Mouse (Mus musculus) liver, embryonic 15.5 days (tissue): ENCODE results near the gene Med17. TPM values are rescaled to one million over a fixed set of nuclear protein-coding genes. Genes with fewer than 3 reads are reported as not detected.
A peak's percentile ranks its signal among the peaks of the same experiment; 100 is the strongest.

ENCODE experiments used
- ATAC-seq: fragments of 200-750 bp; cut with Nextera tagmentation; 2 replicates; pipeline ENCODE4 v1.8.0; 2017; ENCODE audit warnings: moderate number of reproducible peaks, mild to moderate bottlenecking, moderate library complexity; ENCODE audit not compliant: insufficient read depth
- H3K27ac ChIP-seq: fragments of 300-500 bp; sonication (generic); replicated peaks from 2 replicates; pipeline ENCODE4 v1.5.1; 2015; ENCODE audit warnings: mild to moderate bottlenecking, inconsistent platforms
- H3K27me3 ChIP-seq: fragments of 300-500 bp; sonication (generic); 2 replicates; pipeline ENCODE4 v1.6.1; 2015; ENCODE audit warnings: mild to moderate bottlenecking, inconsistent platforms
- H3K36me3 ChIP-seq: fragments of 300-500 bp; sonication (generic); replicated peaks from 2 replicates; pipeline ENCODE4 v1.6.1; 2015; ENCODE audit warnings: moderate library complexity, mild to moderate bottlenecking, inconsistent platforms
- H3K4me1 ChIP-seq: fragments of 300-500 bp; sonication (generic); replicated peaks from 2 replicates; pipeline ENCODE4 v1.6.1; 2015; ENCODE audit warnings: inconsistent platforms
- H3K4me2 ChIP-seq: fragments of 300-500 bp; sonication (generic); 2 replicates; pipeline ENCODE4 v1.6.1; 2015; ENCODE audit warnings: moderate library complexity, mild to moderate bottlenecking, inconsistent platforms
- H3K4me3 ChIP-seq: fragments of 300-500 bp; sonication (generic); replicated peaks from 2 replicates; pipeline ENCODE4 v1.5.1; 2015; ENCODE audit warnings: mild to moderate bottlenecking, inconsistent platforms
- H3K9ac ChIP-seq: fragments of 300-500 bp; sonication (generic); 2 replicates; pipeline ENCODE4 v1.6.1; 2015; ENCODE audit warnings: moderate library complexity, mild to moderate bottlenecking, inconsistent platforms
- H3K9me3 ChIP-seq: fragments of 300-500 bp; sonication (generic); replicated peaks from 2 replicates; pipeline ENCODE4 v1.6.1; 2016; ENCODE audit warnings: inconsistent platforms
- WGBS: fragments of 180-500 bp; shearing (Covaris S2); methylation state at CpG from one replicate; pipeline ENCODE4 v1.1.7; 2015; ENCODE audit warnings: mixed read lengths; ENCODE audit not compliant: insufficient replicate concordance; 5-methylcytosine and 5-hydroxymethylcytosine counted together
- polyA plus RNA-seq: library from polyadenylated mRNA; unstranded; fragments of >200 nt; fragmentation: Nextera tagmentation; extraction: Ambion mirVana; gene quantifications from 2 replicates; pipeline ENCODE4 v1.2.1, GENCODE M21; 2015

The Med17 gene
- polyA plus RNA-seq, 1 experiment from 2014 or later: 16.8 TPM

GRCm38 (mm10) chr9:15287846-15288245 lies 8.1 kb upstream of the Med17 start:
- no peak overlapping the region for H3K4me3 ChIP-seq
- H3K4me2 ChIP-seq: no peak overlapping the region
- H3K9ac ChIP-seq: no peak overlapping the region
- no peak overlapping the region for H3K27ac ChIP-seq
- H3K9me3 ChIP-seq: no peaks in the 10 kb centered on the region
- WGBS: 32% methylated on average over 6 of the region's 6 CpGs
- no peak for ATAC-seq
- 0 out of 2 replicates have a peak, but pooled peaks cover 2% of the 10 kb centered on the region for H3K36me3 ChIP-seq
- no peaks in the 10 kb centered on the region for H3K27me3 ChIP-seq
- H3K4me1 ChIP-seq: peaks cover 24% of the 10 kb centered on the region

GRCm38 (mm10) chr9:15285443-15285842 lies 5.7 kb upstream of the Med17 start:
- ATAC-seq: no peak
- Histone ChIP-seq H3K4me3 (no peak overlapping the region), H3K27ac (no peak overlapping the region), H3K4me2 (no peak overlapping the region), H3K36me3 (0 out of 2 replicates have a peak, but pooled peaks cover 2% of the 10 kb centered on the region), H3K9me3 (no peaks in the 10 kb centered on the region), H3K4me1 (peaks cover 33% of the 10 kb centered on the region), H3K27me3 (no peaks in the 10 kb centered on the region), H3K9ac (no peak overlapping the region)
- WGBS: 55% methylated on average over 3 of the region's 3 CpGs

- H3K9ac ChIP-seq: peak overlapping the region; percentile 93
- ATAC-seq: peak; percentile 41
- H3K4me3 ChIP-seq: peak overlapping the region; percentile 96
- WGBS: 18% methylated on average over 5 of the region's 5 CpGs
- no peaks in the 10 kb centered on the region for H3K27me3 ChIP-seq
- peaks cover 26% of the 10 kb centered on the region for H3K4me1 ChIP-seq
- peaks cover 18% of the 10 kb centered on the region for H3K36me3 ChIP-seq
- H3K4me2 ChIP-seq: peak overlapping the region; percentile 85
- no peaks in the 10 kb centered on the region for H3K9me3 ChIP-seq
- peak overlapping the region; percentile 91 for H3K27ac ChIP-seq
These were observed 754 bp upstream of the Med17 start for GRCm38 (mm10) chr9:15280491-15280879.

- no peak for ATAC-seq
- Histone ChIP-seq H3K4me3 (peak overlapping the region; percentile 96), H3K9me3 (no peaks in the 10 kb centered on the region), H3K27ac (peak overlapping the region; percentile 91), H3K27me3 (no peaks in the 10 kb centered on the region), H3K4me2 (peak overlapping the region; percentile 85), H3K9ac (peak overlapping the region; percentile 93), H3K36me3 (peaks cover 31% of the 10 kb centered on the region), H3K4me1 (peaks cover 26% of the 10 kb centered on the region)
- WGBS: 6% methylated on average over 19 of the region's 19 CpGs
These were observed 537 bp downstream of the Med17 start for GRCm38 (mm10) chr9:15279139-15279648.

GRCm38 (mm10) chr9:15278343-15278742 lies 1.4 kb downstream of the Med17 start:
- Histone ChIP-seq H3K36me3 (peaks cover 39% of the 10 kb centered on the region), H3K4me3 (peak overlapping the region; percentile 96), H3K27me3 (no peaks in the 10 kb centered on the region), H3K4me2 (peak overlapping the region; percentile 85), H3K9ac (peak overlapping the region; percentile 93; the same call in 1 of the 2 replicates), H3K4me1 (peaks cover 26% of the 10 kb centered on the region), H3K27ac (no peak overlapping the region), H3K9me3 (no peaks in the 10 kb centered on the region)
- 70% methylated on average over 3 of the region's 3 CpGs for WGBS
- ATAC-seq: no peak

GRCm38 (mm10) chr9:15276855-15277254 lies 2.9 kb downstream of the Med17 start:
- no peak overlapping the region for H3K27ac ChIP-seq
- H3K4me1 ChIP-seq: peaks cover 26% of the 10 kb centered on the region
- no peak overlapping the region for H3K4me3 ChIP-seq
- no peaks in the 10 kb centered on the region for H3K9me3 ChIP-seq
- no peak overlapping the region for H3K4me2 ChIP-seq
- no peak for ATAC-seq
- H3K9ac ChIP-seq: no peak overlapping the region
- H3K36me3 ChIP-seq: peaks cover 54% of the 10 kb centered on the region
- no peaks in the 10 kb centered on the region for H3K27me3 ChIP-seq
- 91% methylated on average over 4 of the region's 4 CpGs for WGBS

- Histone ChIP-seq H3K4me2 (no peak overlapping the region), H3K9me3 (no peaks in the 10 kb centered on the region), H3K9ac (no peak overlapping the region), H3K27ac (no peak overlapping the region), H3K4me3 (no peak overlapping the region), H3K27me3 (no peaks in the 10 kb centered on the region), H3K4me1 (peaks cover 13% of the 10 kb centered on the region), H3K36me3 (peaks cover 82% of the 10 kb centered on the region)
- 74% methylated on average over 2 of the region's 2 CpGs for WGBS
- ATAC-seq: no peak
These were observed 5.8 kb downstream of the Med17 start for GRCm38 (mm10) chr9:15273981-15274380.

GRCm38 (mm10) chr9:15263487-15263886 lies 16.2 kb downstream of the Med17 start:
- ATAC-seq: no peak
- no peak overlapping the region for H3K9ac ChIP-seq
- no peak overlapping the region for H3K27ac ChIP-seq
- peaks cover 80% of the 10 kb centered on the region for H3K36me3 ChIP-seq
- H3K4me2 ChIP-seq: no peak overlapping the region
- H3K27me3 ChIP-seq: no peaks in the 10 kb centered on the region
- WGBS: 83% methylated on average over 10 of the region's 10 CpGs
- no peaks in the 10 kb centered on the region for H3K9me3 ChIP-seq
- H3K4me3 ChIP-seq: no peak overlapping the region
- no peaks in the 10 kb centered on the region for H3K4me1 ChIP-seq

- H3K36me3 ChIP-seq: peaks cover 66% of the 10 kb centered on the region
- H3K9me3 ChIP-seq: no peaks in the 10 kb centered on the region
- H3K27me3 ChIP-seq: no peaks in the 10 kb centered on the region
- ATAC-seq: no peak
- no peak overlapping the region for H3K27ac ChIP-seq
- H3K4me3 ChIP-seq: no peak overlapping the region
- no peaks in the 10 kb centered on the region for H3K4me1 ChIP-seq
- no peak overlapping the region for H3K4me2 ChIP-seq
- H3K9ac ChIP-seq: no peak overlapping the region
- 80% methylated on average over 8 of the region's 8 CpGs for WGBS
These were observed 17.8 kb downstream of the Med17 start for GRCm38 (mm10) chr9:15261980-15262379.

- WGBS: 68% methylated on average over 3 of the region's 3 CpGs
These were observed 23.5 kb downstream of the Med17 start for GRCm38 (mm10) chr9:15256214-15256613.

GRCm38 (mm10) chr9:15254501-15254900 lies 25.2 kb downstream of the Med17 start:
- Histone ChIP-seq H3K9me3 (no peaks in the 10 kb centered on the region), H3K27me3 (no peaks in the 10 kb centered on the region), H3K27ac (no peak overlapping the region), H3K36me3 (no peaks in the 10 kb centered on the region), H3K9ac (no peak overlapping the region), H3K4me2 (no peak overlapping the region), H3K4me3 (no peak overlapping the region), H3K4me1 (no peaks in the 10 kb centered on the region)
- ATAC-seq: no peak
- WGBS: 66% methylated on average over 7 of the region's 7 CpGs

More at GRCm38 (mm10) chr9:15256214-15256613, 23.5 kb downstream of the Med17 start:
- no peaks in the 10 kb centered on the region for H3K9me3 ChIP-seq
- peaks cover 10% of the 10 kb centered on the region for H3K36me3 ChIP-seq
- H3K9ac ChIP-seq: no peak overlapping the region
- no peak overlapping the region for H3K4me3 ChIP-seq
- no peaks in the 10 kb centered on the region for H3K4me1 ChIP-seq
- no peak overlapping the region for H3K27ac ChIP-seq
- ATAC-seq: no peak
- no peak overlapping the region for H3K4me2 ChIP-seq
- no peaks in the 10 kb centered on the region for H3K27me3 ChIP-seq

GRCm38 (mm10) chr9:15252196-15252595 lies 27.5 kb downstream of the Med17 start:
- no peak for ATAC-seq
- Histone ChIP-seq H3K36me3 (no peaks in the 10 kb centered on the region), H3K4me1 (no peaks in the 10 kb centered on the region), H3K4me3 (no peak overlapping the region), H3K27ac (no peak overlapping the region), H3K27me3 (no peaks in the 10 kb centered on the region), H3K4me2 (no peak overlapping the region), H3K9ac (no peak overlapping the region), H3K9me3 (no peaks in the 10 kb centered on the region)
- 63% methylated on average over 7 of the region's 7 CpGs for WGBS
